Mouse (Mus musculus) erythroblast, embryonic 14.5 days (primary cell): ENCODE measurements around the gene Wdr5. TPM values are rescaled to one million over a fixed set of nuclear protein-coding genes. Genes with fewer than 3 reads are reported as not detected.
"Not testable (repeated sequence)": the region's sequence is repeated elsewhere in the genome, so short reads cannot be mapped to it uniquely, and the experiment has no call there.

Experiments
- H3K27me3 ChIP-seq: 2 replicates; pipeline ENCODE4 v1.6.1; 2012; ENCODE audit warnings: inconsistent platforms; ENCODE audit not compliant: control insufficient read depth
- H3K36me3 ChIP-seq: 2 replicates; pipeline ENCODE4 v1.6.1; 2012; ENCODE audit warnings: mild to moderate bottlenecking, inconsistent platforms; ENCODE audit not compliant: control insufficient read depth
- H3K4me1 ChIP-seq: 2 replicates; pipeline ENCODE4 v1.6.1; 2012; ENCODE audit warnings: inconsistent platforms; ENCODE audit not compliant: control insufficient read depth
- H3K4me3 ChIP-seq: replicated peaks from 2 replicates; pipeline ENCODE3; 2012; ENCODE audit warnings: moderate library complexity, mild to moderate bottlenecking, inconsistent platforms
- H3K9me3 ChIP-seq: 2 replicates; pipeline ENCODE4 v1.6.1; 2012; ENCODE audit warnings: low read length, inconsistent platforms, mixed read lengths; ENCODE audit not compliant: control insufficient read depth
- GATA1 ChIP-seq: IDR thresholded peaks from 2 replicates; pipeline ENCODE4 v1.6.1; 2012; ENCODE audit warnings: low read length, inconsistent platforms, mixed read lengths
- TAL1 ChIP-seq: IDR thresholded peaks from 3 replicates; pipeline ENCODE4 v1.6.1; 2012; ENCODE audit warnings: low read length, inconsistent platforms, mixed read lengths
- polyA plus RNA-seq: library from polyadenylated mRNA; stranded (reverse); fragments of >175 nt; gene quantifications from 2 replicates; pipeline ENCODE4 v1.2.3, GENCODE M21; 2012

Gene Wdr5
- polyA plus RNA-seq, 1 experiment: 1.2 TPM

DNA sequence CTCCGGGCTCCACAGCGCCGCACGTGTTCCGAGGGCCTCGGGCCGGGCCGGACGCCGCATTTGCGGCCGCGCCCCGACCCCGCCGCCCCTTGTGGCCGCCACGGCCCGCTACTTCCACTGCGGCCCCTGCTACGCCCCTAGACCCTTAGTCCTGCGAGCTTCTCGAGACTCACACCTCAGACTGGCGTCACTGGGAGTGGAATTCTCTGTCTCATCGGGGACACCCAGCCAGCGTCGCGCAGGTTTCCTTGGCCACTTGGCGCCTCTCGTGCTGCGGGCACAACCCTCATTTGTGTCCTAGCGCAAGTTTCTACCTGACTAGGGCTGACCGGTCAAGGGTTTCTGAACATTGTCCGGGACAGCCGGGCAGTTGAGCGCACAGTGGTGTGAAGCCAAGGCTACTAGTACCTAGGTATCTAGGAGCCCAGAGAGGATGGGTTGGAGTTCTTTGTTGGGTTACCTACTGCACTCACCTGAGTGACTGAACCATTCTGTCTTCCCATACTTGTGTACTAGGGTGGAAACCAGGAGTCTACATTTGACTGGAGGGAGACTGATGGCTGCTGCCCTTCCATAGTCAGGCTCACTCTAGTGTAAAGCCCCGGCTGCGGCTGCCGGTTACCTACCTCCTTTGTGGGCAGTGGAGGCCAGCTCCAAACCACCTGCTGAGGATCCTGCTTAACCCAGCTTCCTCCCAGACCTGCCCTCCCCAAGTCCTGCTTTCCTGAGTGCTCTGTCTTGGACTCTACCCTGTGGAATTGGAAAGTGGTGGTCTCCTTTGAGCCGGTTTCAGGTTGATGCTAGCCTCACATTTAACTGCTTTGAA lies 597 bp downstream of the Wdr5 start:
- Histone ChIP-seq H3K4me3 (peak overlapping the region; percentile 94), H3K4me1 (peaks cover 41% of the 10 kb centered on the region), H3K27me3 (no peaks in the 10 kb centered on the region), H3K9me3 (peaks cover 5% of the 10 kb centered on the region), H3K36me3 (peaks cover 34% of the 10 kb centered on the region)
- TF ChIP-seq GATA1 (no peak), TAL1 (no peak)

DNA sequence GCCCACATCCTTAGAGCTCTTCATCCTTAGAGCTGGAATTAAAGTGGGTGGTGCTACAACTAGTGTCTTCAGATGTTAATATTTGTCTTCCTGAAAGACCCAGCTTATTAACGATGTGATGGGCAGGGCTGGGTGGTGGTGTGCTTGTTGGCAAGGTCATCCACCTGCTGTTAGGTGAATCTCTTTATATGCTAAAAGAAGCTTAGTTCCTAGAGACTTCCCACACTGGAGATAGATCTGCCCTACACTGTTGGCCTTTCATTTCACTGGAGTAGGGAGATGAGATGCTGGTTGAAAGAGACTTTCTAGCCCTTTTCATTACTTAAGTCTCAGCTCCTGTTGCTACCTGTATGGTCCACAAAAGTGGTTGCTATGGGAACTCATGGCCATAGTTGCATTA lies 1.3 kb downstream of the Wdr5 start:
- Histone ChIP-seq H3K27me3 (no peaks in the 10 kb centered on the region), H3K4me1 (peaks cover 41% of the 10 kb centered on the region), H3K9me3 (peaks cover 5% of the 10 kb centered on the region), H3K4me3 (peak overlapping the region; percentile 94), H3K36me3 (peaks cover 41% of the 10 kb centered on the region)
- no peak for TF ChIP-seq TAL1
- no peak for TF ChIP-seq GATA1

DNA sequence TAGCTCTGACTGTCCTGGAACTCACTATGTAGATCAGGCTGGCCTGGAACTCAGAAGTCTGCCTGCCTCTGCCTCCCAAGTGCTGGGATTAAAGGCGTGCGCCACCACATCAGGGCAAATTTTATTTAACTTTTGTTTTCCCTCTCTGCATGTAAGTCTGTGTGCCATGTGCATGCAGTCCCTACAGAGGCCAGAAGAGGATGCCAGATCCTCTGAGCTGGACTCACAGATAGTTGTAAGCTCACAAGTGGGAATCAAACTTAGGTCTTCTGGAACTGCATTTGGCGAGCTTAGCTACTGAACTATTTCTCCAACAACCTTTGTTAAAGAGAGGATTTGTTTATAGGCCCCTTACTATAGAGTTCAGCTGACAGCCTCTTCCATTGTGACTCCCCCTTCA lies 3.3 kb downstream of the Wdr5 start:
- H3K36me3 ChIP-seq: peaks cover 57% of the 10 kb centered on the region
- TF ChIP-seq TAL1 (no peak), GATA1 (no peak)
- no peak overlapping the region for H3K4me3 ChIP-seq
- no peaks in the 10 kb centered on the region for H3K9me3 ChIP-seq
- H3K4me1 ChIP-seq: peaks cover 39% of the 10 kb centered on the region
- H3K27me3 ChIP-seq: no peaks in the 10 kb centered on the region

DNA sequence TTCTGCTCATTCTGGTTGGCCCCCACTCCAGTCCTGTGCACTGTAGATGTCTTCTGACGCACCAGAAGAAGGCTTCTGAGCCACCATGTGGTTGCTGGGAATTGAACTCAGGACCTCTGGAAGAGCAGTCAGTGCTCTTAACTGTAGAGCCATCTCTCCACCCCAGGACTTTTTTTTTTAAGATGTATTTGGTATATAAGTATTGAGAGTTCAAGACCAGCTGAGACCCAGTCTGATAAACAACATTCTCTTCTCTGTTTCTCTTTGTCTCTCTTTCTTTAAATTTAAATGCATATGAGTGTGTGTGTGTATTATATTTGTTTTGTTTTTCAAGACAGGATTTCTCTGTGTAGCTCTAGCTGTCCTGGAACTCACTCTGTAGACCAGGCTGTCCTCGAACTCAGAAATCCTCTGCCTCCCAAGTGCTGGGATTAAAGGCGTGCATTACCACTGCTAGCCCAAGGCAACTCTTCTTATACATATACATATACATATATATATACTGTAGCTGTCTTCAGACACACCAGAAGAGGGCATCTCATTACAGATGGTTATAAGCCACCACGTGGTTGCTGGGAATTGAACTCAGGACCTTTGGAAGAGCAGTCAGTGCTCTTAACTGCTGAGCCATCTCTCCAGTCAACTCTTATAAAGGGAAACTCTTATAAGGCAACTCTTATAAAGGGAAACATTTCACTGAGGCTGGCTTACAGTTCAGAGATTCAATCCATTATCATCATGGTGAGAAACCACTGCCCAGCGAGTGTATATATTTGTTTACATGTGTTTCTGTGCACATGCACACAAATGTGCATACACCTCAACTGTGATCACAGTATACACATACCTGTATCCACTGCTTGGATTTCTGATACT lies 23.7 kb downstream of the Wdr5 start:
- not testable (repeated sequence) for H3K9me3 ChIP-seq, H3K4me3 ChIP-seq, H3K27me3 ChIP-seq
- H3K36me3 ChIP-seq: peaks cover 40% of the 10 kb centered on the region
- H3K4me1 ChIP-seq: peaks cover 23% of the 10 kb centered on the region

DNA sequence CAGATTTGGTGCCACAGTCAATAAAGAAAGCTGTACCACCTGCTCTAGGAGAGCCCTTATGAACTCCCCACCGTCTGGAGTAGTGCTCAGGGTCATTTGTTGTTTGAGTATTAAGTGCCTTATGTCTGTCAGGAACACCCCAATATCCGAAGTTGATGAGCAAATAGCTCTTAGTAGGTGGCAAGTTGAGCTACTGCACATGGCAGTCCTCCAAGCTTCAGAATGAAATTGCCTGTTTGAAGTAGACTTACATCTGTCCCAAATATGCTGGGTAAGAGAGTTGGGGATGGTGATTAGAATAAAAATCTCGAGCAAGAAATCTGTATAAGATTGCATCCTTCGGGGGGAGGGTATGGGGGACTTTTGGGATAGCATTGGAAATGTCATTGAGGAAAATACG lies 24.4 kb downstream of the Wdr5 start:
- Histone ChIP-seq H3K27me3 (no peaks in the 10 kb centered on the region), H3K4me3 (peak overlapping the region; percentile 29), H3K4me1 (peaks cover 23% of the 10 kb centered on the region), H3K9me3 (no peaks in the 10 kb centered on the region), H3K36me3 (peaks cover 35% of the 10 kb centered on the region)
- TF ChIP-seq TAL1 (no peak), GATA1 (no peak)

DNA sequence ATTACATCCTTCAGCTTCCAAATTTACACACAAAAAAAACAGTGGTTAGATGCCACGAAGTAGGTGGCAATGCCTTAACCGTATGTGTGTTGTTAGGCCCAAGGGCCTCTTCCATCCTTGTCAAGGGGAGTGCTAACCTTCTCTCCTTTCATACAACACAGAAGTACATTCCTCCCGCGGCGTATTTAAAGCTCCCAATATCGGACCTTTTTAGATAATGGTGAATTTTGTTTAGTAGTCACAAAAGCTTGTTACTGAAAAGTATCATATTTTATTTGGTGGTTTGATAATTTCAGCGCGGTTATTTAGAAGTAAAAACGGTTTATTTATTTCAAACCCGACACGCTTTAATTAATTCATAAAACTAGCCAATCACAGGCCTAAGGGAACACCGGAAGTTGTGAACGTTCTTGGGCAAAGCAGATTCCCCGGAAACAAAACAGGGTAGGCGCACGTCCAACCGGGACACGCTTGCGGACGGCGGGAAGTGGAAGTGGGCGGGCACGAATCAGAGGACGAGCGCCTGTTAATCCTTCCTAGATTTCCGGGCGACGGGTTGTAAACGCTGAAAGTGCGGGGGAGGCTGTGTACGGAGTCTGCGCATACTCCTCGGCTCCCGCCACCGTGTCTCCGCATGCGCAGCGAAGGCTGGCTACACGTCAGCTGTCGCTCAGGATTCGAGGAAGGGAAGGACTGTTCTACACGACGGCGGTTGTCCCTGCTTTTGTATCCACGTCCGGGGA lies 25.0 kb downstream of the Wdr5 start:
- no peaks in the 10 kb centered on the region for H3K9me3 ChIP-seq
- no peaks in the 10 kb centered on the region for H3K27me3 ChIP-seq
- peaks cover 23% of the 10 kb centered on the region for H3K4me1 ChIP-seq
- H3K36me3 ChIP-seq: peaks cover 31% of the 10 kb centered on the region
- no peak for TF ChIP-seq GATA1
- TF ChIP-seq TAL1: no peak
- peak overlapping the region; percentile 75 for H3K4me3 ChIP-seq

DNA sequence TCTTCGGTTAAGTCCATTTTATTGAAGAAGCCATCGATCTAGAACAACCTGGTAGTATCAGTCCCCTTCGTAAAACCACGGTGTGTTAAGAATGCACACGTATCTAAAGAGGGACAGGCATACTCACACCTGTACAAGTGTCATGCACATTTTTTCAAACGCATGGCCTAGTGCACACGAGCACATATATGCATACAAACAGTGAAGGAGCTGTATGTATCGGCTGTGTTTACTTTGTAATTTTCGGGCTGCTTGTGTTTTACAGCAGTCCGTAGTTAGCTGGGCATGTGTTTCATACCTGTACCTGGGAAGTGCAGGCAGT lies 25.5 kb downstream of the Wdr5 start:
- Histone ChIP-seq H3K4me3 (peak overlapping the region; percentile 75), H3K4me1 (peaks cover 23% of the 10 kb centered on the region), H3K27me3 (no peaks in the 10 kb centered on the region), H3K36me3 (peaks cover 26% of the 10 kb centered on the region), H3K9me3 (no peaks in the 10 kb centered on the region)
- TF ChIP-seq GATA1 (no peak), TAL1 (no peak)

DNA sequence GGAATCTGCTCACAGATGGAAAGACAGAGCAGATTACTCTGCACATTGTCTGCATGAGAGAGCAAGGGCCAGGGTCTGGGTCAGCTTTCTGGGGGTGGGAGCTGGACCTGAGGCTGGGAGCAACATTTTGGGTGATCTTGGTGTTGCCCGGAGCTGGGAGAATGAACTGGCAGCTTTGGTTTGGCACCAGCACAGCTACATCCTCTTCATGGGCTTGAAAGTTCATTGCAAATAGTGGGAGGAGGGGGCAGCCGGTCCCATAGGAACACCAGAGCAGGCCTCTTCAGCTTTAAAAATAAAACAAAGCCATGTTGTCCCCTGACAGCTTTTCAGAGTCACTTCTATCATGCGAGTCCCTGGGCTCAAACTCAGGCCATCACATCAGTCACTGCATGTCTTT lies 26.3 kb downstream of the Wdr5 start:
- H3K27me3 ChIP-seq: no peaks in the 10 kb centered on the region
- H3K36me3 ChIP-seq: peaks cover 18% of the 10 kb centered on the region
- TF ChIP-seq GATA1 (no peak), TAL1 (no peak)
- H3K4me1 ChIP-seq: peaks cover 23% of the 10 kb centered on the region
- no peaks in the 10 kb centered on the region for H3K9me3 ChIP-seq
- peak overlapping the region; percentile 75 for H3K4me3 ChIP-seq

DNA sequence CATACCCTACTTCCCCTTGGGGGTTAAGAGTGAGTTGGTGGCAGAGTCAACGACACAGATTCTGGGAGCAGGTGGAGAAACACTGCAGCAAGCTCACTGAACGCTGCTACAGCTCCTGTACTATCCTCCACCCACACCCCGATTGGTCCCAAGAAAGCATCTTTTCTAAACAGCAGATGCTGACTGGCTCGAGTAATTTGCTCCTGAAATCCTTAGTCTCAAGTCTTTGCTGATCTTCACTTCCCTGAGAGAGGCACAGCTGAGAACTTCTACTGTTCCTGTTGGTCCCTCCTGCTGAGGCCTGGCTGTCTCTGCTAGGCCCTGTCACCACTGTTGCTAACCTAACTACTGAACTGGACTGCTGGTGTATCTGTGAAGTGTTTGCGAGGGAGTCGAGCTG lies 29.7 kb downstream of the Wdr5 start:
- peaks cover 2% of the 10 kb centered on the region; the same call in 1 of the 2 replicates for H3K9me3 ChIP-seq
- H3K4me1 ChIP-seq: peaks cover 18% of the 10 kb centered on the region
- TF ChIP-seq GATA1 (no peak), TAL1 (no peak)
- no peaks in the 10 kb centered on the region for H3K27me3 ChIP-seq
- peaks cover 6% of the 10 kb centered on the region; the same call in 1 of the 2 replicates for H3K36me3 ChIP-seq
- no peak overlapping the region for H3K4me3 ChIP-seq

DNA sequence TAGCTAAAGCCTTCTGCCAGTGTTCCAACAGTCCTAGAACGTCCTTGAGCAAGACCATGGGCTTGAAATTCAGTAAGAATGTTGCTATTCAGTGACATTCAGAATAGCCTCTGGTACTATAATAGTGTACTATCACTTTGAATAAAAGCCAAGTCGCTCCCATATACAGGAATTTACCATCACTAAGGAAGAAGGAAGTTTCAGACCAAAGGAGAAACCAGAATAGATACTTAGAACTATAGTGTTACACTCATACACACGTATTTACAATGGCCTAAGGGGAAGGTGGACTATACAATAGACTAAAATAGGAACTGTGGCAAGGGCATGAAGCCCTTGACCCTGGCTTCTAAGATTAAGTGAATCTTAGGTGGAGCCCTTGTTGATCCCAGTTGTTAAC lies 30.6 kb downstream of the Wdr5 start:
- H3K9me3 ChIP-seq, H3K4me3 ChIP-seq, H3K27me3 ChIP-seq, H3K36me3 ChIP-seq: not testable (repeated sequence)
- H3K4me1 ChIP-seq: peaks cover 15% of the 10 kb centered on the region

DNA sequence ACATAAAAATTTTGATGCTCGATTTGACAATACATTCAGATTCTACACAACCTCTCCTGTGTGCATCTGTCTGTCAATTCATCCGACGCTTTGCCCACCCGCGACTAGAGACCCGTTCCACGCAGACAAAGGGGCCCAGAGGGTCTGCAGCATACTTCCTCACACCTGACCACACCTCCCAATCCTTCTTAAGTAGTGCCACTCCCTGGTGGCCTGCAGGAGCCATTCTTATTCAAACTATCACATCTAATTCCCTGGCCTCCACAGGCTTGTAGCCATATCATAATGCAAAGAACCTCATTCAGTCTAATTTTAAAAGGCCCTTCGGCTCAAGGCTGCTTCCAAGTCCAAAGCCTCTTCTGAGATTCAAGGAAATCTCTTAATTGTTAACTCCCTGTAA lies 31.1 kb downstream of the Wdr5 start:
- H3K36me3 ChIP-seq, H3K9me3 ChIP-seq, H3K27me3 ChIP-seq, H3K4me3 ChIP-seq, H3K4me1 ChIP-seq: not testable (repeated sequence)
